Mouse (Mus musculus) retina, adult 2 months (tissue): ENCODE results near the gene Dmpk.

Source experiments
- DNase-seq: peaks from one replicate; pipeline ENCODE4 v3.0.0-alpha.2; 2012; ENCODE audit warnings: low read depth, low spot score

The Dmpk gene

GRCm38 (mm10) chr7:19075723-19076585 is 7.7 kb upstream of the Dmpk start, which contains the start of gene Dmwd:
Gene Dmwd (plus strand): TSS chr7:19076227.
- peak; percentile 78 for DNase-seq

- DNase-seq, result no peak
These were observed 7.1 kb upstream of the Dmpk start for GRCm38 (mm10) chr7:19076586-19076991.

GRCm38 (mm10) chr7:19077761-19078160 is 5.9 kb upstream of the Dmpk start:
- no peak for DNase-seq

- no peak for DNase-seq
These were observed 4.9 kb upstream of the Dmpk start for GRCm38 (mm10) chr7:19078732-19079131.

DNA sequence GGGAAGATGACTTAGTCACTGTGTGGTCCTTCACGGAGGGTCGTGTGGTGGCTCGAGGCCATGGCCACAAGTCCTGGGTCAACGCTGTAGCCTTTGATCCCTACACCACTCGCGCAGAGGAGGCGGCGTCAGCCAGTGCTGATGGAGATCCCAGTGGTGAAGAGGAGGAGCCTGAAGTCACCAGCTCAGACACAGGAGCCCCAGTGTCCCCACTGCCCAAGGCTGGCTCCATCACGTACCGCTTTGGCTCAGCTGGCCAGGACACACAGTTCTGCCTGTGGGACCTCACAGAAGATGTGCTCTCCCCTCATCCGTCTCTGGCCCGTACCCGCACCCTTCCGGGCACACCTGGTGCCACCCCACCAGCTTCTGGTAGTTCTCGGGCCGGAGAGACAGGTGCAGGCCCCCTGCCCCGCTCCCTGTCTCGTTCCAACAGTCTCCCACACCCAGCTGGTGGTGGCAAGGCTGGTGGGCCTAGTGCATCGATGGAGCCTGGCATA is 3.1 kb upstream of the Dmpk start:
- no peak for DNase-seq

GRCm38 (mm10) chr7:19082171-19082570 is 1.5 kb upstream of the Dmpk start:
- no peak for DNase-seq

DNA sequence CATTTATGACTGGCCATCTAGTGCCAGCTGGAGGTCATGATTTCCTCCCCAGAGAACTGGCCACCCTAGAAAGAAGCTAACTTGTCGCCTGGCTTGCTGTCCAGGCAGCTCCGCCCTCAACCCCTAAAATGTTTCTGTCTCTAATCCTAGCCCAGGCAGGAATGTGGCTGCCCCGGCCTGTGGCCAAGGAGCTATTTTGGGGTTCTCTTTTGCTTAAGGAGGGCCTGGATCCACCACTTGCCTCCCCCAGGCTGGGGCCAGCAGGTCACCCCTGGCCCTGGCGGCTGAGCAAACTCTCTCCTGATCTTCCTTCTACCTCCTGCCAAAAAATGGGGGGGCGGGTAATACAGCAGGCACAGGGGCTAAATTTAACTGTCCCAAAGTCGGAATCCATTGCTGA is 553 bp upstream of the Dmpk start:
- DNase-seq, result no peak

DNA sequence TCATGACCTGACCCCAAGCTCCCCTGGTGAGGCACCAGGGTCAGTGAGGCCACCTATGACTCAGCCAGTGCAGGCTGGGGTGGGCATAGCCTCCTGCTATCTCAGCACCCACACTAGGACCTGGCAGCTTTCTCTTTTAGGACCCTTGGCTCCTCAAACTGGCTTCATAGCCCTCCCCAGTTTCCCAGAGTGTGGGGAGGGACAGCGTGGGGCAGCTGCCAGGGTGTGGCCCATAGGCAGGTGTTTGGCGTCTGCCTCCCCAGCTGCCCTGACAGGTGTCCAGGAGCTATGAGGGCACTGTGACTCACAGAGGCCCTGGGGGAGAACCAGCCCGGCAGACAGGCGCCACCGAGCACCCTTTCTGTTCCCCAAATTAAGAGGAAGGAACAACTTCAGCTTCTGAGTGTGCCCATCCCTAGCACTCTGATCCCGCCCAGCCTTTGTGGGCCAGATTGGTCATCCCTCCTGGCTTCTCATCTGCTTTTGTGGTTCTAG is 675 bp downstream of the Dmpk start:
- no peak for DNase-seq

DNA sequence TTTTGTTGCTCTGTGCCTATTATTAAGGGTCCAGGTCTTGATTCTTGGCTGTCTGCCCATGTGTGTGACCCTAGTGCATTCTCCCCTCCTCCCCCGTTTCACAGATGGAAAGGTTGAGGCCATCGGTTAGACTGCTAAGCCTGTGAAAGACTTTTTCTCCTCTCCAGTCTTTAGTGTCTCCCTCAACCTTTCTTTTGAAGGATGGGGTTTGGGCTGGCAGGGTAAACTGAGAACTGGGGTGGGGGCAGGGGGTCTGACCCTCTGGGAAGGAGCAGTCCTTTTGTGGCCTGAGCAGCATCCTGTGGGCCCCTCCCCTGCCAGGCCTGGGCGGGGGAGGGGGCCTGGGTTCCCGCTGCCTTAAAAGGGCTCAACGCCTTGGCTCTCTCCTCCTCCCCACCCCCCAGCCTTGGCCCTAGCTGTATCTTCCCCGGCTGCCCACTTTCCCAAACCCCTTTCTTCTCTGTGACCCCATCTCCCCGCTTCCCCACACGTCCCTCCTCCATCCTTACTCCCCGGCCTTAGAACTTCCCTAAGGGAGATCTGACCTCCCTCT is 1.3 kb downstream of the Dmpk start:
- no peak for DNase-seq

GRCm38 (mm10) chr7:19085495-19085894 is 1.8 kb downstream of the Dmpk start:
- DNase-seq, result no peak

DNA sequence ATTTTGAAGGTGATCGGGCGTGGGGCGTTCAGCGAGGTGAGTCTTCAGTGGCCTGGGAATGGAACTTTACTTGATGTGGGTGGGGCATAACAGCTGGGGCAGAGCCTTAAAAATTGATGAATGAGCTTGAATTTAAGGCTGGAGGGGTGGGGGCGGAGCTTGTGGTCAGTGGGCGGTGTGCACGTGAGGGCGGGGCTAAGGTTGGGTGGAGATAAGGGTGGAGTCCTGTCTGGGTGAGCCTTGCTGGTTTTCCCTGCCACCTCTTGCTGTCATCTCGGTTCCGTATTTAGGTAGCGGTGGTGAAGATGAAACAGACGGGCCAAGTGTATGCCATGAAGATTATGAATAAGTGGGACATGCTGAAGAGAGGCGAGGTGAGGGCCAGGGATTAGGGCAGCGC is 2.4 kb downstream of the Dmpk start:
- DNase-seq, result no peak

GRCm38 (mm10) chr7:19086760-19087159 is 3.1 kb downstream of the Dmpk start:
- DNase-seq, result no peak

DNA sequence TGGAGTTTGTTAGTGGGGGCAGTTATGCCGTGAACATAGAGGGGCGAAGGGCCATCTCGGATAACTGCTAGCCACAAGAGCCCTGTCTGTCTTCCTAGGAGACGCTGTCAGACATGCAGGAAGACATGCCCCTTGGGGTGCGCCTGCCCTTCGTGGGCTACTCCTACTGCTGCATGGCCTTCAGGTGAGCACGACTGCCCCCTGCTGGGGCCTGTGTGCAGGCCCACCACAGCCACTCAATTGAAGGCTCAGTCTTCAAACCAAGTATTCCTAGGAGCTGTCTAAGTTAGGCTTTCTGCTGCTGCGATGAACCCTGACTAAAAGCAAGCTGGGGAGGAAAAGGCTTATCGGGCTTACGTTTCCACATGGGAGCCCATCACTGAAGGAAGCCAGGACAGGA is 5.2 kb downstream of the Dmpk start:
- DNase-seq, result no peak

DNA sequence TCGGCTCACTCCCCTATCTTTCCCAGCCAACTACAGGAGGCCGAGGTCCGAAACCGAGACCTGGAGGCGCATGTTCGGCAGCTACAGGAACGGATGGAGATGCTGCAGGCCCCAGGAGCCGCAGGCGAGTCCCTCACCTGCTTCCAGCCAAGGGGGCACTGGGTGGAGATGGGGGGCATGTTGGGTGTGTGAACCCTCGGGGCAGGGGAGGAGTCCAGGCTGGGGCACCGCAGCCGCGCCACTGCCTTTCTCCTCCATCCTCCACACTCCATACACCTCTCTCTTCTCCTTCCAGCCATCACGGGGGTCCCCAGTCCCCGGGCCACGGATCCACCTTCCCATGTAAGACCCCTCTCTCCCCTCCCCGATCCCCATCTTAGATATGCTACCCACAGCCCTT is 8.3 kb downstream of the Dmpk start:
- DNase-seq, result no peak

GRCm38 (mm10) chr7:19092381-19093173 is 8.9 kb downstream of the Dmpk start:
- DNase-seq, result no peak

DNA sequence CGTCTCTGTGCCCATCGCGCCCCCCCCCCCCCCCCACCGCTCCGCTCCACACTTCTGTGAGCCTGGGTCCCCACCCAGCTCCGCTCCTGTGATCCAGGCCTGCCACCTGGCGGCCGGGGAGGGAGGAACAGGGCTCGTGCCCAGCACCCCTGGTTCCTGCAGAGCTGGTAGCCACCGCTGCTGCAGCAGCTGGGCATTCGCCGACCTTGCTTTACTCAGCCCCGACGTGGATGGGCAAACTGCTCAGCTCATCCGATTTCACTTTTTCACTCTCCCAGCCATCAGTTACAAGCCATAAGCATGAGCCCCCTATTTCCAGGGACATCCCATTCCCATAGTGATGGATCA is 9.5 kb downstream of the Dmpk start:
- DNase-seq, result no peak

GRCm38 (mm10) chr7:19093537-19094385 is 10.1 kb downstream of the Dmpk start:
- DNase-seq, result peak; percentile 39

- no peak for DNase-seq
These were observed 10.8 kb downstream of the Dmpk start, which contains the start of gene Six5 for GRCm38 (mm10) chr7:19094471-19094825. Gene Six5 (plus strand): TSS chr7:19094594.

DNA sequence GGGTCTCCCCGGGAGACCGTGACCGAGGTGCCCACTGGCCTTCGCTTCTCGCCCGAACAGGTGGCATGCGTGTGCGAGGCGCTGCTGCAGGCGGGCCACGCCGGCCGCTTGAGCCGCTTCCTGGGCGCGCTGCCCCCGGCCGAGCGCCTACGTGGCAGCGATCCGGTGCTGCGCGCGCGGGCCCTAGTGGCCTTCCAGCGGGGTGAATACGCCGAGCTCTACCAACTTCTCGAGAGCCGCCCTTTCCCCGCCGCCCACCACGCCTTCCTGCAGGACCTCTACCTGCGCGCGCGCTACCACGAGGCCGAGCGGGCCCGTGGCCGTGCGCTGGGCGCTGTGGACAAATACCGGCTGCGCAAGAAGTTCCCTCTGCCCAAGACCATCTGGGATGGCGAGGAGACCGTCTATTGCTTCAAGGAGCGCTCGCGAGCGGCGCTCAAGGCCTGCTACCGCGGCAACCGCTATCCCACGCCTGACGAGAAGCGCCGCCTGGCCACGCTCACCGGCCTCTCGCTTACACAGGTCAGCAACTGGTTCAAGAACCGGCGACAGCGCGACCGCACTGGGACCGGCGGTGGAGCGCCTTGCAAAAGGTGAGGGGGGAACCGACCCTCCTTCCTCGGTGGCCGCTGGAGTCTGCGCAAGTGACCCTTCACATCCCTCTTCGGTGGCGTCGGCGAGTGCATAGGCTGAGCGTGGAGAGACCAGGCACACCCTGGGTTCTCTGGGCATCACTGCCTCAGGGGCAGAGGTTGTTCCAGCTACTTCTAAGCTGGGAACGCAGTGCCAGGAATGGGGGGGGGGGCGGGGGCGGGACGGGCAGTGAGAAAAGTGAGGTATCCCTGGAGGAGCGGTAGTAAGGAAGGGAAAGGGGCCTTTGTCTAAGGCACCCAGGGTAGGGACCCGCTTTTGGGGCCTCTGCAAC is 11.4 kb downstream of the Dmpk start:
- no peak for DNase-seq

GRCm38 (mm10) chr7:19095751-19096110 is 12.1 kb downstream of the Dmpk start:
- DNase-seq, result no peak
